Mouse (Mus musculus): ENCODE measurements around the gene Cobll1.

The Cobll1 gene

DNA sequence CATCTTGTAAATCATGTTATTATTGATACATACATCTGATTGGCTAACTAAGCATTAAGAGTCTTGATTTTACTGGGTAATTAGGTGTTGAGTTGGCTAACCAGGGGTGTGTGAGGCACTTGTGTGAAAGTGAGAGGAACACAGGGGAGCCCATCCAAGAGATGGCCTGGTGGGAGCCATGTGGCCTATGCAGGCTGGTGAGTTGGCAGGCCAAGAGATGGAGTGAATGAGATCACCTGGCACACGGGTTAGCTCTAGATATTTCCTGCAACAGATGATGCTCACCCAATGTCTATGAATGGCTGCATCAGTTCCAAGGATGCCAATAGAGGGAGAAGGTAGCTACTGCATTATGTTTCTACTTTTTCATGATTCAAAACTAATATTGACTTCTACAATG is 139.2 kb downstream of the Cobll1 start:
- no peak for DNase-seq (ENCODE audit: extremely low read depth, low read depth, low spot score)

DNA sequence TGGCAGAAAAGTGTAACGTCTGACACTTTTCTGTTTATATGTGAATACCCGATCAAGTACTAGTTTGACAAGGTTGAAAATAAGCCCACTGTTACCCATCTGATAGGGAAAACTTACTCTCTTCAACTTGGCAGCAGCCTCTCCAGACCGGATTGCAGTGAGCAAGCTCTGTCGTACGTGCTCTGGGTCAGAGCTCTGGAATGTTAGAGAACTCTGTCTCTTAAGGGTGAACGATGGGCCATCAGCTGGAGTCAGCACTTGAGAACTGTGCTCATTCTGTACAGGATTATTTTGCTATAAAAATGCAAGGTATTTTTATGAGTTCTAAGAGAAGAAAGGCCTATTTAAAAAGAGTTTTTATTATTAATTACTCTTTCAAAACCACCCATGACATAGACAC is 143.6 kb downstream of the Cobll1 start:
- DNase-seq (ENCODE audit: extremely low read depth, low read depth, low spot score) = no peak

DNA sequence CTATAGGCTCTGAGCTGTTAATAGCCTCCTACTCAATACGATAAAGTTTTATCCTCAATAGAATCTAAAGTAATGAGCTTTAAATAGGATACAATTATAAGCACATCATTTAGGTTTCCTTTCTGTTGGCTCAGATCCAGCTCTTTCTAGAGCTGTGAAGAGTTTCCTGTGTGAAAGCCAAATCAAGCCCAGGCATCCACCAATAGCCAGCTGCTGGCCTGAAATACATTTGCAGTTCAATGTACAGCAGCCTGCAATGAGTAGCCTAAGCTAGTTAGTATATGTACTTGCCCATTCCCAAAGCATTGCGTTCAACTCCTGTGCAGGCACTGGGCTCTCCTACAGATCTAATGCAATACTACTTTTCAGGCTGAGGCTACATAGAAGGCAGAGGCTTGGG is 145.2 kb downstream of the Cobll1 start:
- DNase-seq (ENCODE audit: extremely low read depth, low read depth, low spot score) = no peak

- DNase-seq (ENCODE audit: extremely low read depth, low read depth, low spot score) = no peak
These were observed 148.2 kb downstream of the Cobll1 start for GRCm38 (mm10) chr2:65090986-65091385.

- DNase-seq (ENCODE audit: extremely low read depth, low read depth, low spot score) = no peak
These were observed 152.0 kb downstream of the Cobll1 start for GRCm38 (mm10) chr2:65087197-65087596.

GRCm38 (mm10) chr2:65083411-65083810 is 155.8 kb downstream of the Cobll1 start:
- no peak for DNase-seq (ENCODE audit: extremely low read depth, low read depth, low spot score)

DNA sequence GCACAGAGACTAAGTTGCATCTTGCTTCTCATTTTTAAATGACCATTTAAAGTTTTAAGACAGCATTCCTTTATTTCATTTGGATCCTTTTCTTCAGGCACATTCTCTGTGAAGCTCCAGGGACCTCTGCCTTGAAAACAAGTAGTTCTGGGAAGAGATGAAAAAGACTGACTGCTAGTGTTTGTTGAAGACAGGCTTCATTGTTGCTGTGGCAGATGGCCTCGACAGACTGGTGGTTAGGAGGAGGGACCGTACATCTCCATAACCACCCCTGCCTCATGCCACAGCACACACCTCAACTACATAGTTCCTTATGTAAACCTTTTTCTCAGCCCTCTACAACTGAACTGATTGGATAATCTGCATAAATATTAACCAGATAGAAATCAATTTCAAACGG is 161.7 kb downstream of the Cobll1 start:
- DNase-seq (ENCODE audit: extremely low read depth, low read depth, low spot score) = no peak

DNA sequence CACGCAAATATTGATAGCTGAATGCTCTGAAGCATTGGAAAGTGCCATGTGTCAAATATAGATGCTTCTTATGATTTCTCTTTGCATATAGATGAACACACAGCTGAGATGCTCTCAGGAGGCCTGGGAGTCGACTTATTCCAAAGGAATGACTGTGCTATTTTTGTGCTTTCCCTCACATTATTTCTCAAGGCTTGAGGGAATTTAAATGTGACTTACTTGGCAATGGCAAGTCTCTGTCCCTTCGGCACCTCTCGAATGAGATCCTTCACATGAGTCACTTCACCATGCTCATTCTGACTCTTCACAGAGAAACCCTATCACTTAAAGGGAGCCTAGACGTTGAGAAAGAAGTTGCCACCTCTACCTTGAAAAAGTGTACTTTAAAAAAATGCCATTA is 163.4 kb downstream of the Cobll1 start:
- no peak for DNase-seq (ENCODE audit: extremely low read depth, low read depth, low spot score)

GRCm38 (mm10) chr2:65075431-65075830 is 163.8 kb downstream of the Cobll1 start:
- peak; percentile 28 for DNase-seq (ENCODE audit: extremely low read depth, low read depth, low spot score)

DNA sequence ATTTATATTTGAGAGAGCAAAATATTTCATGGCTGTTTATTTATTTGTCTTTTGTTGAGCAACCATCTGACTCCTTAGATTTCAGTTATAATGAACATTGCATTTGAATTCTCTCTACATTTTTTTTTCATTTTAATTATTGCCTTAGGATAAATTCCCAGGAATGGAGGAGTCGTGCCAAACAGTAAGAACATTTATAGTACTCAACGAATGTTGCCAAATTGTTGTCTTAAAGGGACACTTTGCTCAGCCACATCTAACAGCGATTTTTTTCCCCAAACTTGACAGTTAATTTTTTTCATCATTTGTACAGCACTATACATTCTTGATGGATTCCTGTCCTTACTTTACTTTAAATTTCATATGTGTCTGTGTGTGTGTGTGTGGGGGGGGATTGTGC is 167.0 kb downstream of the Cobll1 start:
- no peak for DNase-seq (ENCODE audit: extremely low read depth, low read depth, low spot score)

DNA sequence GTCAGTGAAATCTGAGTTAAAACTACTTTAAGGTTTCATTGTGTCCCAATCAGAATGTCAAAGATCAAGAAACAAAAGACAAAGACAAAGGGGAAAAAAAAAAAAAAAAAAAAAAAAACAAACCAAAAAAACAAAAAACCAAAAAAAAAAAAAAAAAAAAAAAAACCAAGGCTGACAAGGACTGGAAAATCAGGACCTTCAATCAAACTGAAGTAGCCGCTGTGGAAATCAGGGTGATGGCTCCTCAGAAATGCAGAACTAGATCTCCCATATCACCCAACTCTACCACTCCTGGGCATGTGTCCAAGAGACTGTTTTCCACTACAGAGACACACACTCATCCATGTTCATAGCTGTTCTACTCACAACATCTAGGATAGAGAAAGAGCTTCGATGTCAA is 185.4 kb downstream of the Cobll1 start:
- DNase-seq (ENCODE audit: extremely low read depth, low read depth, low spot score) = no peak

DNA sequence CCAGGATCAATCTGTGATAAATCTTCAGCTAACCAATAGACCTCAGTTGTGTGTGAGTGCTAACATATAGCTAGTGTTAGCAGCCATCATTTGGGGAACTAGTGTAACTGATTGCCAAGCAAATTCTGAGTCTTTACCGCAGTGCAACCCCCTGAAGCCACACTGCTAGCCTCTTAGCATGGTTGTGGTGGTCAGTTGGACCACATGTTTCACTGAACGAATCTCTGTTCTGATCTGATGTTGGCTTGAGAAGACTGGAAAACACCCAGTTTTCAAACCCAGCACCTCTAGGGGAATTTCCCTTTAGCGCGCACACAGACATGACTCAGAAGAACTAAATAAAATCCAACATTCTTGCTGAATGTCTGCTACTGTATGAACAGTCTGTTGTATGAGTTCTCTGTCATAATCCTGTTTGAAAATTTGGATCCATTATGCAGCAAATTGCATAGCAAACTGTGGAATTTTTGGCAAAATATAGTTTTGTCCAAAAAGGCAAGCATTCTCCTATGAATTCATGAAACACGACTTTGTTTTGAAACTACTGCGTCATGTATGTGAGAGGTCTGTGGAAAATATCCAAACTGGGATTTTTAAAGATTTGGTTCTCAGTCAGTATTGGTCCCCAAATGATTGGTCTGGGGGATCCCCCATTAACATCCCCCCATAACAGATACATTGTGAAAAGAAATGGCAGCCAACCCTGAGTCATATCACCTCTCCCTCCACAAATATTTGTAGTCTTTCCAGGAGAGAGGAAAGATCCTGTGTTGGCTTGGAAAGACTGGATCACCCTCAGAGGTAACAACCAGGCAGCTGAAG is 186.8 kb downstream of the Cobll1 start:
- DNase-seq (ENCODE audit: extremely low read depth, low read depth, low spot score) = no peak

DNA sequence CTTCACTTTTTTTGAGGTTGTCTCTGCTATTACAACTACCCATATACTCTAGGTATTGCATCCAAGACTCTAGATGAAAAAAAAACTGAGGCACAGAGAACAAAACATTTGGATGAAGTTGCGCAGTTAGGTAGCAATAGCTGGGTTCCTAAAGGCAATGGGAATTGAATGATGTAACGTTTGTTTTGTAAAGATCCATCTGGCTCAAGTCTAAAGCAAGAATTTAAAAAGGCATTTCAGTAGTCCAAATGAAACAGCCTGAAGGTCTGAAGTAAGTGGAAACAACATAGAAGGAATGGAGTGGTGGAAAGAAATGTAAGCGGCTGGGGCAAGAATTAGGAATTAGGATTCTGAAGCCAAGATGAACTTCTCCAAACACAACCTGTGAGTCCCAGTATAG is 188.4 kb downstream of the Cobll1 start:
- peak; percentile 52 for DNase-seq (ENCODE audit: extremely low read depth, low read depth, low spot score)

DNA sequence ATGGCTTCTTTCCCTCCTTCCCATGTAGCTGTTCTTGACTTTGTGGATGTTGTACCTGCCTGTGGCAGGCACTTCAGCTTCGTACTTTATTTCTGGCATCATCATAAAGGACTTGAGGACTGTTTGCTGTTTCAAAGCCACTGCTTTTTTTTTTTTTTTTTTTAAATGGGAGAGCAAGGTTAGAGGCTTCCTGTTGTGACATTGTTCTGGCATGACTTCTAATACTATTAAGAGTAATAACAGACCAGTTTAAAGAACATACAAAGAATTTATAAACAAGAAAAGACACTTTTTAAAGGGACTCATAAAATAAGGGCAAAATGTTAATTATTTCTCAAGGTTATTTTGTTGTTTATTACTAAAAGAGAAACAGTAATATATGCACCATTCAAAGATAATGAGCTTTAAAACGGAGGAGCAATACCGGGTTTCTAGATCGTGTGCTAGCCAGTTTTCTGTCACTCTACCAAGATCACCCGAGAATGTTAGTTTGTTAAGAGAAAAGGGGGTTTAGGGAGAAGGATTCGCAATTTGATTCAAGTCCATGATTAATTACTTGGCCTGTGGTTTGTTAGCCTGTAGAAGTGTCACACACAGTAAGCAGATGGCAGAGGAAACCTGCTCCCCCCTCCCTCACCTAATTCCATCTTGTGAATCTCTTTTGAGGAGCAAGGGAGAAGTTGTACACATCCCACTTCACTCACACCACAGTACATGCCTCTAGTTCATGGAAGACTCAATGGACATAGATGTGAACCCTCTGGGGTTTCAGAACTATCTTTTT is 190.8 kb downstream of the Cobll1 start:
- DNase-seq (ENCODE audit: extremely low read depth, low read depth, low spot score) = no peak

All from fat pad, adult 2 months (tissue).